Mouse (Mus musculus) 3T3-L1 (cell line): Measurements from ENCODE around the gene Rps6kb1.

Experiments used
- DNase-seq: peaks from one replicate; pipeline ENCODE4 v3.0.0-alpha.2; 2015; ENCODE audit warnings: low read depth, low spot score

Rps6kb1 gene

GRCm38 (mm10) chr11:86581250-86581753, 36.7 kb upstream of the Rps6kb1 start:
- DNase-seq = peak; percentile 94

GRCm38 (mm10) chr11:86580319-86581113, 35.9 kb upstream of the Rps6kb1 start:
- DNase-seq = peak; percentile 73

- no peak for DNase-seq
Observed at GRCm38 (mm10) chr11:86579731-86580318, 35.2 kb upstream of the Rps6kb1 start.

GRCm38 (mm10) chr11:86578809-86579730, 34.5 kb upstream of the Rps6kb1 start:
- peak; percentile 88 for DNase-seq

DNA sequence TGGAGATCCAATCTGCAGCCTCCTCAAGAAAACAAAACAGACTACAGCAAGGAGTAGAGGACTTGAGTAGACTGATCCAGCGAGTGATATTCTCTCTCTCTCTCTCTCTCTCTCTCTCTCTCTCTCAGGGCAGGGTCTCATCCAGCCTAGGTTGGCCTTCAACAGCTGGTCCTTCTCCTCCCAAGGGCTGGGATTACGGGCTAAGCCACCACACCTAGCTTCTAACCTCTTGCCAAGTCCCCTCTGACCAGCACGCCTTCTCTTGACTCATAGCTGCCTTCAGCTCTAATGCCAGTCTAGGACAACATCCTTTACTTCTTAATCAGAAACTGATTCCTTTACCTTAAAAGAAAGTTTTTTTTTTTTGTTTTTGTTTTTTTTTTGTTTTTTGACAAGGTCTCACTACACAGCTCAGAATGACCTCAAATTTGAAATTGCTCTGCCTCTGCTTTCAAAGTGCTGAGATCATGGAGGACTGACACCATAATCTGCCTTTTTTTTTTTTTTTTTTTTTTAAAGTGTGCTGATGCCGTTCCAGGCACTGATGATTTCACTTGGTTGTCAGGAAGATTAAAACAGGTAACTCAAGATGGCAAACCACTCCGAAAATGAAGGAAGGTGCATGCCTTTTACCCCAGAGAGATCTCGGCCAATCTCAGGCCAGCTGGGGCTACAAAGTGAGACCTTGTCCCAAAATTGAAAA, 33.7 kb upstream of the Rps6kb1 start:
- peak; percentile 83 for DNase-seq

GRCm38 (mm10) chr11:86577231-86577630, 32.6 kb upstream of the Rps6kb1 start:
- peak; percentile 93 for DNase-seq

- DNase-seq = peak; percentile 29
Observed at GRCm38 (mm10) chr11:86575632-86576378, 31.2 kb upstream of the Rps6kb1 start.

- no peak for DNase-seq
Observed at GRCm38 (mm10) chr11:86574408-86574807, 29.8 kb upstream of the Rps6kb1 start.

DNA sequence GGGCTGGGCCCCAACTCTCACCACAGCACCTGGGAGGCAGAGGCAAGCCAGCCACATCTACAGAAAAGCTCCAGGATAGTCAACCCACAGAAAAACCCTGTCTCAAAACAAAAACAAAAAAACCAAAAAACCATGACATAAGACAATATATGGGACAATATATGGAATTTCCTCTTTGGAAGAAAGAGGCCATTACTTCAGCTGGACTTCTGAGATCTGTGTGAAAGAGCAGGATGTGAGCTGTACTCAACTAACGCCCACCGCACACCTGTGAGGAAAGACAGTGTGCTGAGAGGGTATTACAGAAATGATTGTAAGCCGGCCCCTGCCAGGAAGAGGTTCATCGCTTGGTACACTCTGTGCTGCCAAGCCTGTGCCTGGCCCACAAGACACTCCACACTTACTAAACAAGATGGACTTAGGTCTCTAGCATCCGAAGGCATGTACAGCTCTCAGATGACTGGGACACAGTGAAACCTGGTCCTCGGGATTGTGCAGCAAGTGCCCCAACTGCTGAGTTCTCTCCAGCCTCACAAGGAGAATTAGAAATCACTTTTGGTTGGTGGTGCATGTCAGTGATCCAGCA, 29.1 kb upstream of the Rps6kb1 start:
- DNase-seq = no peak

DNA sequence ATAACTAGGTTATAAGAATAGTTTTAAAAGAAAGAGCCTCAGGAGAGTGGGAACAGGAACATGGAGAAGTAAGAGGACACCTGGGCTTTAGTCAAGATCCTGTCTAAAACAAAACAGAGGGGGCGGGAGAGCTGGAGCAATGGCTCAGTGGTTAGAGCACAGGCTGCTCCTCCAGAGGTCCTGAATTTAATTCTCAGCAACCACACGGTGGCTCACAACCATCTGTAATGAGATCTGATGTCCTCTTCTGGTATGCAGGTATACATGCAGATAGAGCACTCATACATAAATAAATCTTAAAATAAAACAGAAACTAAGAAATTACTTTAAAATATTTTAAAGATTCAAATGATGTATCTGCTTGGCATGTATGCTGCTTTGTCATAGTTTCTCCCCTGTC, 28.0 kb upstream of the Rps6kb1 start:
- DNase-seq = no peak

GRCm38 (mm10) chr11:86571871-86572270, 27.3 kb upstream of the Rps6kb1 start:
- DNase-seq = peak; percentile 47

GRCm38 (mm10) chr11:86571047-86571855, 26.6 kb upstream of the Rps6kb1 start:
- DNase-seq = peak; percentile 77

DNA sequence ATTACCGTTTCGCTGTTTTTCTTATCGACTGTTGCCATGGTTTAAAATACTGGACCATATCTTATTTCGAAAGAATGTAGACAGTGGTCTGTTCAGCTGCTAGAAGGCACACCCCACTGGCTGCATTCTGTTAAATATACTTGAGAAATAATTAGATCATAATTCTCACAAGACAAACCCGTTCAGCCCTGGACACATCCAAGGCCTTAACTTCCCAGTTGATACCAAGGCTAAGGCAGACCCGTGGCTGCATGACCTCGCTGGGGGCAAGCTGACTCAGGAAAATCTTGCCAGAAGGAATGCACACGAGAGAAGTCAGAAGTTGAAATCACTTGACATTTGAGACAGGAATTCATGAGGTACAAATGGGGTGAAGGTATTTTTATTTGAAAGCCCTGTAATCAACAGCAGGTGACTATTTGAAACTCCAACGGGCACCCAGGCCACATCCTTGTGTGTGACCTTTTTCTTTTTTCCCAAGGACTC, 25.7 kb upstream of the Rps6kb1 start:
- peak; percentile 92 for DNase-seq

GRCm38 (mm10) chr11:86568425-86568824, 23.8 kb upstream of the Rps6kb1 start:
- DNase-seq = peak; percentile 76

DNA sequence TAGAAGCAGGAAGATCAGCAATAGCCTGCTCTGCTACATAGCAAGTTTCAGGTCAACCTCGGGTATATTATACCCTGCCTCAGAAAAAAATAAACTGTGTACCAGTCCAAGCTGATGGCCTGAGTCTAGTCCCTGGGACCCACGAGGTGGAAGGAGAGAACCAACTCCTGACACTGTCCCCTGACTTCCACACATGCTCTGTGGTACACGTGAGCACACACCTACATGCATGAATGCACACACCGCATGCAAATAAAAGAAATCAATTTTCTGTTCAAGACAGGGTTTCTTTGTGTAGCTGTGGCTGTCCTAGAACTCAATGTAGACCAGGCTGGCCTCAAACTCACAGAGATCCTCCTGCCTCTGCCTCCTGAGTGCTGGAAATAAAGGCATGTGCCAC, 13.7 kb upstream of the Rps6kb1 start:
- DNase-seq = no peak

DNA sequence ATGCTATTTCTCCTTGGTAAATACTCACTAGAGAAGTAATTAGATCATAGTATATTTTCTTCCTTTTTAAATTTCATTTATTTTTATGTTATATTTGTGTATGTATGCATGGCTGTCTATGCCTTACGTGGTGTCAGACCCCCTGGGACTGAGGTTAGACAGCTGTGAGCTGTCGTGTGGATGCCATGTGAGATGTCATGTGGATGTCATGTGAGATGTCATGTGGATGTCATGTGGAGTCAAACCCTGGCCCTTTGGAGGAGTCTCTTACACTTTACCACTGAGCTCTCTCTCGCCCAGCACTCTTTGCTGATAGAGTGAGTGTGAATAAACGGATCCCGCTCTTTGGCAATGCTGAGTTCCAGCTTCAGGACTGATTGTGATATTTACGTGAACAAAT, 8.9 kb upstream of the Rps6kb1 start:
- no peak for DNase-seq

DNA sequence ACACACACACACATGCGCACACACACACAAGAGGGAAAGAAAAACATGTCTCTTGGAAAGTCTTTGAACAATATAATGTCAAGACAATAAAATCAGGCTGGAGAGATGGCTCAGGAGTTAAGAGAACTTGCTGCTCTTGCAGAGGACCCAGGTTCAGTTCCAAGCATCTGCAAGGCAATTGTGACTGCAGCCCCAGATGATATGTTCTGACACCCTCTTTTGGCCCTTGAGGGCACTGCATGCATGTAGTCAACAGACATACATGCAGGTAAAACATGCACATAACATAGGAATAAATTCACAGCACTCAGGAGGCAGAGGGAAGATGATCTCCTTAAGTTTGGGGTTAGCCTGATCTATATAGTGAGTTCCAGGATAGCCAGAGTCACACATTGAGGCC, 2.8 kb upstream of the Rps6kb1 start:
- no peak for DNase-seq

GRCm38 (mm10) chr11:86545556-86545955, 951 bp upstream of the Rps6kb1 start:
- no peak for DNase-seq

DNA sequence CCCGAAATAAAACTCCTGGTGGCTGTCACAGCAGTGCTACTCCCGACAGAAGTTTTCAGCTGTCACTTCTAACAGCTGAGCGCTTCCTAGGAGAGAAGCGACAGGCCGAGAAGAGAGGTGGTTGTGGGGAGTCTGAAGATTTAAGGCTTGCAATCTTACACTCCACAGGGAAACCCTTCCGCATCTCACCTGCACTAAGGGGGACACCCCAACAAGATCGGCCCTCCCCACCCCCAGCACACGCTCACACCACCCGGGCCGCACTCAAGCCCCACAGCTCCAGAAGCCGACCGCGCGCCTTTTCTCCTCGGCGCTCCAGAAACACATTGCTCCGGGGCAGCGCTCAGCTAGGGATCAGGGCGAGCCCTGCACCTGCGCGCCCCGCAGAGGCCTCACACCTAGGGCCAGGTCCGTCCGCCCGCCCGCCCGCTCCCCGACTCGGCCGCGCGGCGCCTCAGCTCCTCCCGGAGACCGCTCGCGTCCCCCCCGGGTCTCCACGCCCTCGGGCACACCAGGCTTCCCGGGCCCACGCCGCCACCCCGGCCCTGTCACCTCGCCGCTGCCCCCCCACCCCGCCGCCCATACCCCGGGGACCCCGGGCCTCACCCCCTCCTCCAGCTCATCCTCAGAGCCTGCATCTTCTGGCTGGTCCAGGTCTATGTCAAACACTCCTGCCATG, 506 bp downstream of the Rps6kb1 start:
- DNase-seq = peak; percentile 34
